Mouse (Mus musculus): Measurements from ENCODE around the gene Mapt. TPM values are rescaled to one million over a fixed set of nuclear protein-coding genes. Genes with fewer than 3 reads are reported as not detected.

The Mapt gene
- polyA plus RNA-seq, 2 experiments: 1.8 to 2.6 TPM

GRCm38 (mm10) chr11:104190008-104190407 lies 41.2 kb upstream of the Mapt start:
- 77% methylated on average over 2 of the region's 2 CpGs for WGBS
- H3K27me3 ChIP-seq (ENCODE audit: control insufficient read depth, insufficient read depth, low read length): no peaks in the 10 kb centered on the region
- H3K4me1 ChIP-seq (ENCODE audit: control insufficient read depth, insufficient read depth, low read length): no peaks in the 10 kb centered on the region
- ATAC-seq (ENCODE audit: low FRiP score, low read depth): no peak
- H3K9me3 ChIP-seq (ENCODE audit: control insufficient read depth, low read length): no peaks in the 10 kb centered on the region
- H3K9ac ChIP-seq (ENCODE audit: low read depth, low read length, severe bottlenecking): no peak overlapping the region
- H3K36me3 ChIP-seq (ENCODE audit: control insufficient read depth, insufficient read depth, low read length): no peaks in the 10 kb centered on the region
- no peak overlapping the region for H3K4me2 ChIP-seq (replicated peaks; ENCODE audit: low read depth, low read length, severe bottlenecking)
- no peak overlapping the region for H3K27ac ChIP-seq (replicated peaks; ENCODE audit: low read depth, low read length)
- no peak overlapping the region for H3K4me3 ChIP-seq (replicated peaks; ENCODE audit: low read length)
- no peak for DNase-seq (ENCODE audit: low spot score)
- no peak for TF ChIP-seq POLR2A (IDR thresholded peaks at IDR 0.05; ENCODE audit: borderline replicate concordance, extremely low read depth, insufficient read depth, insufficient read length)

DNA sequence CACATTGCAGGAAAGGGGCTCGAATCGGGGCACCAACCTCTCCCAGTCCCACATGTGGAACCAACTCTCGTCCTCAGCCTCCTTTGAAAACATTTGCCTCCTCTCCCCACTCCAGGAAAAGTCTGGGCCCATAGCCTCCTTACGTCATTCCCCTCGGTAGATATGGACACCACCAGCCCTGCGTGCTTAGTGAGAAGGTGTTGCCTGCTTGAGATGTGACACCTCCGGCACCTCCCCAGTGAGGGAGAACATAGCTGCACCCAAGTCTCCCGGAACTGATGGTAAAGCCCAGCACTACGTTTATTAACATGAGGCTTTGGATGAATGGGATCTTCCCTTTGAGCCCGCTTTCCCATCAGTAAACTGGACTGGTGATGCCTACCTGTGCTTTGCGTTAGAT lies 35.8 kb upstream of the Mapt start:
- Histone ChIP-seq H3K4me1 (ENCODE audit: control insufficient read depth, insufficient read depth, low read length) (no peaks in the 10 kb centered on the region), H3K36me3 (ENCODE audit: control insufficient read depth, insufficient read depth, low read length) (no peaks in the 10 kb centered on the region), H3K9ac (ENCODE audit: low read depth, low read length, severe bottlenecking) (no peak overlapping the region), H3K4me3 (replicated peaks; ENCODE audit: low read length) (no peak overlapping the region), H3K9me3 (ENCODE audit: control insufficient read depth, low read length) (no peaks in the 10 kb centered on the region), H3K27ac (replicated peaks; ENCODE audit: low read depth, low read length) (no peak overlapping the region), H3K4me2 (replicated peaks; ENCODE audit: low read depth, low read length, severe bottlenecking) (no peak overlapping the region), H3K27me3 (ENCODE audit: control insufficient read depth, insufficient read depth, low read length) (no peaks in the 10 kb centered on the region)
- ATAC-seq (ENCODE audit: low FRiP score, low read depth) (no peak), DNase-seq (ENCODE audit: low spot score) (no peak)
- WGBS: 72% methylated on average over 11 of the region's 11 CpGs
- no peak for TF ChIP-seq POLR2A (IDR thresholded peaks at IDR 0.05; ENCODE audit: borderline replicate concordance, extremely low read depth, insufficient read depth, insufficient read length)

DNA sequence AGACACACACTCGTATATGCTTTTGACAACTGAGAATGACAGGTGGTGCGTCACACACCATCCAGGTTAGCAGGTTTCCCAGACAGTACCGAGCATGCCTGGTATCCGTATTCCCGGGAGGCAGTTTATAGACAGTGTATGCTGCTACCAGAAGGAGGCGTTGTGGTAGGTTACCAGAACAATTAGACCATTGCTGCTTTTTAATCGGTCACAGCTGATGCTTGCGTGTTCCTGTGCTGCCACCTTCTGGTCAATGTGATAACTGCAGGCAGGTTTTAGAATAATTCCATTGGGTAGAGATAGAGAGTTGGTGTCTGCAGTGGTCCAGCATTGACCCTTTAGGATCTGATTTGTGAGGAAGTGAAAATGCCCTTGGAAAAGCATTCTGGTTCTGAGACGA lies 35.4 kb upstream of the Mapt start:
- TF ChIP-seq POLR2A (IDR thresholded peaks at IDR 0.05; ENCODE audit: borderline replicate concordance, extremely low read depth, insufficient read depth, insufficient read length): peak; percentile 26; the same call in 1 of the 2 replicates
- 12% methylated on average over 9 of the region's 9 CpGs for WGBS
- no peaks in the 10 kb centered on the region for H3K27me3 ChIP-seq (ENCODE audit: control insufficient read depth, insufficient read depth, low read length)
- no peak overlapping the region for H3K4me3 ChIP-seq (replicated peaks; ENCODE audit: low read length)
- no peaks in the 10 kb centered on the region for H3K4me1 ChIP-seq (ENCODE audit: control insufficient read depth, insufficient read depth, low read length)
- H3K4me2 ChIP-seq (replicated peaks; ENCODE audit: low read depth, low read length, severe bottlenecking): no peak overlapping the region
- H3K27ac ChIP-seq (replicated peaks; ENCODE audit: low read depth, low read length): no peak overlapping the region
- ATAC-seq (ENCODE audit: low FRiP score, low read depth) (0 out of 2 replicates have a peak, but pooled peaks have one; percentile 53), DNase-seq (ENCODE audit: low spot score) (peak; percentile 73)
- no peaks in the 10 kb centered on the region for H3K9me3 ChIP-seq (ENCODE audit: control insufficient read depth, low read length)
- H3K36me3 ChIP-seq (ENCODE audit: control insufficient read depth, insufficient read depth, low read length): no peaks in the 10 kb centered on the region
- H3K9ac ChIP-seq (ENCODE audit: low read depth, low read length, severe bottlenecking): no peak overlapping the region

DNA sequence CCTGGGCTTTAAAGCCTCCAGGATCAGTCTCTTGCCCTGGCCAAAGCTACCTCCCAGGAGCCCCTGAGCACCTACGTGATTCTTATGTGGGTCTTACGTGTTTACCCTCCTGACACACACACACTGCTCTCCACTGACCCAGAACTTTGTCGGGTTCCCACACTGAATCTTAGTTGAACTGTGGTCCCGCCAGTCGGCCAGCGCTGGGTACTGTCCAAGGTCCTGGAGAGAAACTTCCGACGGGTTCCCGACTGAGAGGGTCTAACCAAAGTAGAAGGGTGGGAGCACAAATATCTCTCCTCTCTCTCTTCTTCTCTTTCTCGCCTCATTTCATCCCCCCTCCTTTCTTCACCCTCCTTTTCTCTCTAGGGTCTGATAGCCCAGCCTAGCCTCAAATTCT lies 33.3 kb upstream of the Mapt start:
- no peak for ATAC-seq (ENCODE audit: low FRiP score, low read depth)
- no peaks in the 10 kb centered on the region for H3K27me3 ChIP-seq (ENCODE audit: control insufficient read depth, insufficient read depth, low read length)
- no peak overlapping the region for H3K27ac ChIP-seq (replicated peaks; ENCODE audit: low read depth, low read length)
- H3K9ac ChIP-seq (ENCODE audit: low read depth, low read length, severe bottlenecking): no peak overlapping the region
- H3K36me3 ChIP-seq (ENCODE audit: control insufficient read depth, insufficient read depth, low read length): no peaks in the 10 kb centered on the region
- peak; percentile 63 for DNase-seq (ENCODE audit: low spot score)
- no peak overlapping the region for H3K4me2 ChIP-seq (replicated peaks; ENCODE audit: low read depth, low read length, severe bottlenecking)
- no peaks in the 10 kb centered on the region for H3K4me1 ChIP-seq (ENCODE audit: control insufficient read depth, insufficient read depth, low read length)
- no peak overlapping the region for H3K4me3 ChIP-seq (replicated peaks; ENCODE audit: low read length)
- TF ChIP-seq POLR2A (IDR thresholded peaks at IDR 0.05; ENCODE audit: borderline replicate concordance, extremely low read depth, insufficient read depth, insufficient read length): no peak
- WGBS: 5% methylated on average over 10 of the region's 10 CpGs
- no peaks in the 10 kb centered on the region for H3K9me3 ChIP-seq (ENCODE audit: control insufficient read depth, low read length)

GRCm38 (mm10) chr11:104203271-104203670 lies 27.9 kb upstream of the Mapt start:
- Histone ChIP-seq H3K27me3 (ENCODE audit: control insufficient read depth, insufficient read depth, low read length) (no peaks in the 10 kb centered on the region), H3K36me3 (ENCODE audit: control insufficient read depth, insufficient read depth, low read length) (no peaks in the 10 kb centered on the region), H3K9ac (ENCODE audit: low read depth, low read length, severe bottlenecking) (no peak overlapping the region), H3K9me3 (ENCODE audit: control insufficient read depth, low read length) (no peaks in the 10 kb centered on the region), H3K4me3 (replicated peaks; ENCODE audit: low read length) (no peak overlapping the region), H3K4me1 (ENCODE audit: control insufficient read depth, insufficient read depth, low read length) (no peaks in the 10 kb centered on the region), H3K4me2 (replicated peaks; ENCODE audit: low read depth, low read length, severe bottlenecking) (no peak overlapping the region), H3K27ac (replicated peaks; ENCODE audit: low read depth, low read length) (no peak overlapping the region)
- TF ChIP-seq POLR2A (IDR thresholded peaks at IDR 0.05; ENCODE audit: borderline replicate concordance, extremely low read depth, insufficient read depth, insufficient read length): no peak
- WGBS: 73% methylated on average over 3 of the region's 3 CpGs
- no peak for ATAC-seq (ENCODE audit: low FRiP score, low read depth)
- no peak for DNase-seq (ENCODE audit: low spot score)

DNA sequence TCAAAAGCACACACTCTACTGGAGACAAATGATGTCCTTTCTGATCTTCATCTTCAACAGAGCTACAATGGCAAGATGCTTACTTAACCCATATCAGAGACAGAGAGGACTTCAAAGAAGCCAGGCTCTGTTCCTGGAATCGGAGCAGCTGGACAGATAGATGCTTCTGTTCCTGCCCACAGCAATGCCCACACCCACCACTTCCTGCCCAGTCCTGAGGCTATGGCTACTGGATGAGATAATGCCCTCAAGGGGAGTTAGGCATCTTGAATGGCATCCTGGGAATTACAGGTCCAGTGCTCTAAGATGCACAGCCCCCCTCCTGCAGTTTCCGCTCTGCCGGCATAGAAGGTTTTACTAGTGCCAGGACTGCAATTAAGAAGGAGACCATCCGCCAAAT lies 24.6 kb upstream of the Mapt start:
- Histone ChIP-seq H3K9ac (ENCODE audit: low read depth, low read length, severe bottlenecking) (no peak overlapping the region), H3K4me1 (ENCODE audit: control insufficient read depth, insufficient read depth, low read length) (no peaks in the 10 kb centered on the region), H3K27ac (replicated peaks; ENCODE audit: low read depth, low read length) (no peak overlapping the region), H3K4me2 (replicated peaks; ENCODE audit: low read depth, low read length, severe bottlenecking) (no peak overlapping the region), H3K36me3 (ENCODE audit: control insufficient read depth, insufficient read depth, low read length) (no peaks in the 10 kb centered on the region), H3K27me3 (ENCODE audit: control insufficient read depth, insufficient read depth, low read length) (no peaks in the 10 kb centered on the region), H3K4me3 (replicated peaks; ENCODE audit: low read length) (no peak overlapping the region), H3K9me3 (ENCODE audit: control insufficient read depth, low read length) (no peaks in the 10 kb centered on the region)
- no peak for DNase-seq (ENCODE audit: low spot score)
- WGBS: 69% methylated on average over 4 of the region's 4 CpGs
- TF ChIP-seq POLR2A (IDR thresholded peaks at IDR 0.05; ENCODE audit: borderline replicate concordance, extremely low read depth, insufficient read depth, insufficient read length): no peak
- ATAC-seq (ENCODE audit: low FRiP score, low read depth): no peak

Data from limb, embryonic 14.5 days (tissue).